28 mouse cellular contexts compared by ENCODE assay signal in genomic region chr2:118824396-118824795, GRCm38 (mm10). TPM values are rescaled to one million over a fixed set of nuclear protein-coding genes. Genes with fewer than 3 reads are reported as not detected.
DNase-seq lines count a peak whose midpoint lies in the region; ATAC-seq lines count a peak whose summit lies in the region.
"Had no signal": no experiment of that assay in that cellular context is flagged by ENCODE, and none has a peak within 500 bp of the region (broad histone marks: within the 10 kb centered on the region; RNA-seq: fewer than 3 reads in every experiment).

No protein-coding gene starts in this region.

- no peaks in the 10 kb centered on the region for H3K27me3 ChIP-seq in embryonic facial prominence, embryonic 14.5 days (replicated peaks; ENCODE audit: control insufficient read depth, insufficient read depth, low read length)
- no peaks in the 10 kb centered on the region for H3K27me3 ChIP-seq in embryonic facial prominence, embryonic 10.5 days (replicated peaks; ENCODE audit: low read depth, poor library complexity, severe bottlenecking)
- H3K27me3 ChIP-seq: CH12.LX; embryonic facial prominence, embryonic 12.5 days; embryonic facial prominence, embryonic 15.5 days; forebrain, embryonic 13.5 days; forebrain, embryonic 15.5 days; Patski had no signal

- H3K4me3 ChIP-seq in embryonic facial prominence, embryonic 14.5 days (ENCODE audit: low read depth, low read length) = no peak overlapping the region
- H3K4me3 ChIP-seq in embryonic facial prominence, embryonic 10.5 days = no peak overlapping the region
- H3K4me3 ChIP-seq: embryonic facial prominence, embryonic 12.5 days; embryonic facial prominence, embryonic 15.5 days; erythroblast, embryonic 14.5 days; forebrain, embryonic 13.5 days; forebrain, embryonic 15.5 days had no signal

- H3K4me1 ChIP-seq in embryonic facial prominence, embryonic 14.5 days (ENCODE audit: control insufficient read depth, insufficient read depth, low read length) = no peaks in the 10 kb centered on the region
- H3K4me1 ChIP-seq in embryonic facial prominence, embryonic 10.5 days = no peaks in the 10 kb centered on the region
- H3K4me1 ChIP-seq: embryonic facial prominence, embryonic 12.5 days; embryonic facial prominence, embryonic 15.5 days; forebrain, embryonic 13.5 days; forebrain, embryonic 15.5 days had no signal

- 79% methylated on average over 4 of the region's 4 CpGs for WGBS in embryonic facial prominence, embryonic 14.5 days
- 93% methylated on average over 4 of the region's 4 CpGs for WGBS in embryonic facial prominence, embryonic 10.5 days

- DNase-seq in embryonic facial prominence, embryonic 14.5 days (ENCODE audit: low spot score) = peak; percentile 56
- DNase-seq in embryonic facial prominence, embryonic 10.5 days (ENCODE audit: low spot score) = no peak
- peak; percentile 55 for DNase-seq in heart, adult 11 months
- DNase-seq in heart, postnatal 14 days = no peak
- DNase-seq in fibroblast of lung, adult 2 months (ENCODE audit: low read depth) = peak; percentile 38
- DNase-seq: adrenal gland, adult 8-10 months; adrenal gland, postnatal 14 days; adrenal gland, postnatal 36 days; B cell, adult 2 months; cerebellum, adult 11-12 months; cerebellum, adult 2 months; cerebellum, adult 9-10 months; cerebellum, postnatal 10 days; cerebellum, postnatal 25 days; forebrain, postnatal 0 days had no signal

- H3K4me2 ChIP-seq in embryonic facial prominence, embryonic 14.5 days (ENCODE audit: low read depth, low read length) = no peak overlapping the region
- H3K4me2 ChIP-seq: embryonic facial prominence, embryonic 12.5 days; embryonic facial prominence, embryonic 15.5 days; forebrain, embryonic 13.5 days; forebrain, embryonic 15.5 days had no signal

- H3K9me3 ChIP-seq in embryonic facial prominence, embryonic 14.5 days (ENCODE audit: control insufficient read depth, low read length) = peaks cover 7% of the 10 kb centered on the region; the same call in 1 of the 2 replicates
- H3K9me3 ChIP-seq in embryonic facial prominence, embryonic 10.5 days = peaks cover 5% of the 10 kb centered on the region; the same call in 1 of the 2 replicates
- H3K9me3 ChIP-seq: embryonic facial prominence, embryonic 12.5 days; embryonic facial prominence, embryonic 15.5 days; forebrain, embryonic 13.5 days; forebrain, embryonic 15.5 days had no signal

- peak; percentile 55; the same call in 1 of the 2 replicates for ATAC-seq in embryonic facial prominence, embryonic 14.5 days (ENCODE audit: low read depth)
- ATAC-seq: activated CD4-positive, CD25-positive, alpha-beta regulatory T cell, adult 4 months; CD4-positive, CD25-positive, alpha-beta regulatory T cell, adult 4 months; forebrain, embryonic 13.5 days; forebrain, embryonic 15.5 days; forebrain, postnatal 0 days; Patski had no signal

- H3K27ac ChIP-seq in embryonic facial prominence, embryonic 14.5 days (replicated peaks; ENCODE audit: low read depth, low read length) = no peak overlapping the region
- no peak overlapping the region for H3K27ac ChIP-seq in embryonic facial prominence, embryonic 10.5 days (replicated peaks)
- H3K27ac ChIP-seq: embryonic facial prominence, embryonic 12.5 days; embryonic facial prominence, embryonic 15.5 days; forebrain, embryonic 13.5 days; forebrain, embryonic 15.5 days had no signal

- intact Hi-C loops in heart, postnatal 14 days (cut with DNase I) = no loop called here

- peaks cover 61% of the 10 kb centered on the region for H3K36me3 ChIP-seq in embryonic facial prominence, embryonic 14.5 days (ENCODE audit: control insufficient read depth, insufficient read depth, low read length)
- H3K36me3 ChIP-seq in embryonic facial prominence, embryonic 10.5 days (replicated peaks) = peaks cover 92% of the 10 kb centered on the region

- no peak overlapping the region for H3K9ac ChIP-seq in embryonic facial prominence, embryonic 14.5 days (ENCODE audit: low read depth, low read length)
- H3K9ac ChIP-seq: embryonic facial prominence, embryonic 12.5 days; embryonic facial prominence, embryonic 15.5 days; forebrain, embryonic 13.5 days; forebrain, embryonic 15.5 days; forebrain, postnatal 0 days had no signal

RNA-seq across cellular contexts. Expression of gene Knstrn, which starts 10.6 kb away (rescaled TPM):
- 75.7 and 94.2 TPM in 2 replicates for polyA plus RNA-seq in embryonic facial prominence, embryonic 14.5 days (2014; fragmentation: Nextera tagmentation; extraction: Ambion mirVana)
- 149 and 150 TPM in 2 replicates for polyA plus RNA-seq in embryonic facial prominence, embryonic 10.5 days (2016; fragmentation: Nextera tagmentation; extraction: Ambion mirVana)
- 10 to 100 TPM in 1 of 2 experiments, 1 to 10 TPM in 1; 5.9 to 10.7 TPM for total RNA-seq in heart, postnatal 14 days (2021)

RNA-seq across cellular contexts. Expression of gene Ivd, which starts 37.4 kb away (rescaled TPM):
- 50.7 and 61.9 TPM in 2 replicates for polyA plus RNA-seq in embryonic facial prominence, embryonic 14.5 days (2014; fragmentation: Nextera tagmentation; extraction: Ambion mirVana)
- polyA plus RNA-seq in embryonic facial prominence, embryonic 10.5 days (2016; fragmentation: Nextera tagmentation; extraction: Ambion mirVana) = 74.0 and 81.3 TPM in 2 replicates
- total RNA-seq in heart, postnatal 14 days (2021) = 100 to 1,000 TPM; 150 to 163 TPM

RNA-seq across cellular contexts. Expression of gene Disp2, which starts 44.9 kb away (rescaled TPM):
- 1.4 and 2.3 TPM in 2 replicates for polyA plus RNA-seq in embryonic facial prominence, embryonic 14.5 days (2014; fragmentation: Nextera tagmentation; extraction: Ambion mirVana)
- polyA plus RNA-seq in embryonic facial prominence, embryonic 10.5 days (2016; fragmentation: Nextera tagmentation; extraction: Ambion mirVana) = 1.2 and 1.4 TPM in 2 replicates
- under 1 TPM; 0.02 to 0.10 TPM for total RNA-seq in heart, postnatal 14 days (2021)
- total RNA-seq: CH12.LX had no signal
- polyA plus RNA-seq: CD4-positive, CD25-positive, alpha-beta regulatory T cell, adult 4 months; erythroblast, embryonic 14.5 days had no signal

RNA-seq across cellular contexts. Expression of gene Phgr1, which starts 51.8 kb away (rescaled TPM):
- polyA plus RNA-seq in embryonic facial prominence, embryonic 14.5 days (2014; fragmentation: Nextera tagmentation; extraction: Ambion mirVana) = 0.35 TPM in 1 of 2 replicates, not detected in the other
- not detected in 2 replicates for polyA plus RNA-seq in embryonic facial prominence, embryonic 10.5 days (2016; fragmentation: Nextera tagmentation; extraction: Ambion mirVana)
- not detected for total RNA-seq in heart, postnatal 14 days (2021)
- total RNA-seq: adrenal gland, adult 18-20 months; adrenal gland, adult 8-10 months; adrenal gland, postnatal 14 days; adrenal gland, postnatal 36 days; CH12.LX; forebrain, postnatal 0 days; G1E had no signal
- polyA plus RNA-seq: activated CD4-positive, CD25-positive, alpha-beta regulatory T cell, adult 4 months; CD4-positive, CD25-positive, alpha-beta regulatory T cell, adult 4 months; cerebellum, adult 2 months; cortical plate, adult 2 months; embryonic facial prominence, embryonic 12.5 days; erythroblast, embryonic 14.5 days; forebrain, embryonic 11.5 days; forebrain, embryonic 13.5 days; forebrain, embryonic 15.5 days; forebrain, postnatal 0 days; G1E; Patski had no signal

Comparison
In these comparisons a context has a peak if more than half of its experiments do, and no peak if none do; other contexts are left out.
1. DNase-seq: peak in embryonic facial prominence, embryonic 14.5 days (single experiment), heart, adult 11 months (single experiment) and fibroblast of lung, adult 2 months (single experiment); none in embryonic facial prominence, embryonic 10.5 days (single experiment) and heart, postnatal 14 days (0 of 2).